Mouse (Mus musculus) MEL (cell line): ENCODE results near the gene Mmgt2.

Experiments
- MYB ChIP-seq: IDR thresholded peaks from 2 replicates; pipeline ENCODE4 v1.6.1; 2011; ENCODE audit warnings: mild to moderate bottlenecking, low read depth, low read length, improper control_type of control experiment
- RCOR1 ChIP-seq: IDR thresholded peaks from 2 replicates; pipeline ENCODE4 v1.6.1; 2012; ENCODE audit warnings: low read depth, mild to moderate bottlenecking, inconsistent platforms, low read length, improper control_type of control experiment

- TF ChIP-seq MYB (no peak), RCOR1 (no peak)
Measured at GRCm38 (mm10) chr11:62676290-62676596, 27.8 kb downstream of the Mmgt2 start.
